Mouse (Mus musculus): ENCODE results near the gene Cacna1c.

Cacna1c gene

DNA sequence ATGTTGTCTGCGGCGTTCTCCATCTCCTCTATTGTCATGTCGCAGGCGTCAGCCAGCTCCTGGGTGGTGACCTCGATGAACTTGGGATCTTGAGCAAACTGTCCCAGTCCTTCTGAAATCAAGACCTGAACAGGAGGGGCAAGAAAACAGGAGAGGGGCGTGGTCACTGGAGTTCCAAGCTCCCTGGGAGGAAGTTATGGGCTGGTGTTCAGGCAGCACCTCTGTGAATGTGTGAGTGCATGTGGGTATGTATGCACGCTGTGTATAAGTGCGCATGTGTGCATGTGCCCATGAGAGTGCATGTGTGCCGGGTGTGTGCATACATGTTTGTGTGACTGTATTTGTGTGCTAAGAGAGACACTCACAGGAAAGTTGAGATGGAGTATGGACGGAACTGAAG is 602.1 kb downstream of the Cacna1c start:
- WGBS = 57% methylated on average over 10 of the region's 10 CpGs

DNA sequence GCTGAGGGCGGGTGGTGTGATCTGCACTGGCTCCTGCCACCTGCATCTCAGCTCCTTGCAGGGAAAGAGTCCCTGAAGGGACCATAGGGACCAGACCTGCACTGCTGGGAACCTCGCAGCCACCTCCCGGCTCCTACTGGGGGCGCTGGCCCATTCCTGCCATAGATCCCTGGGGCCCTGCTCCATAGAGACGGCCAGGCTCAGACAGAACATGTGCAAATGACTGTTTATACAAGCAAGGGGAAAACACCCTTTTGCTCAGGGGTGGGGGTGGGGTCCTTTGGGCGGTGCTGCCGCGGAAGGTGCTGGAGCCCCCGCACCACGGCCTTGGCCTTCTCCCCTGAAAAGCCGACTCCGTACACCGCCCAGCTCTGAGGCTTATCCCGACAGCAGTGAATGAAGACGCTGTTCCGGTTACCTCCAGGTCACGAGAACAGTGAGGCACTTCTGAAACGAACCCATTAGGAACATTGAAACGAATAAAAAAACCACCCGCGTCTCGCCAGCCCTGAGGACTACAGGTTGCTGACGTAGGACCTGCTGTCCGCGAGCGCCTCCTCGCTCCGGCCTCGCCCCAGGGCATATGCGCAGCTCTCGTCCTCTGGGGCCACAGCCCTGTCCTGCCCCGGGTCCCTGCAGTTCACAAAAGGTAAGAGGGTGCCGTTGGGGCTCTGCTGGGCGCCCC is 602.7 kb downstream of the Cacna1c start:
- WGBS = 41% methylated on average over 34 of the region's 34 CpGs

DNA sequence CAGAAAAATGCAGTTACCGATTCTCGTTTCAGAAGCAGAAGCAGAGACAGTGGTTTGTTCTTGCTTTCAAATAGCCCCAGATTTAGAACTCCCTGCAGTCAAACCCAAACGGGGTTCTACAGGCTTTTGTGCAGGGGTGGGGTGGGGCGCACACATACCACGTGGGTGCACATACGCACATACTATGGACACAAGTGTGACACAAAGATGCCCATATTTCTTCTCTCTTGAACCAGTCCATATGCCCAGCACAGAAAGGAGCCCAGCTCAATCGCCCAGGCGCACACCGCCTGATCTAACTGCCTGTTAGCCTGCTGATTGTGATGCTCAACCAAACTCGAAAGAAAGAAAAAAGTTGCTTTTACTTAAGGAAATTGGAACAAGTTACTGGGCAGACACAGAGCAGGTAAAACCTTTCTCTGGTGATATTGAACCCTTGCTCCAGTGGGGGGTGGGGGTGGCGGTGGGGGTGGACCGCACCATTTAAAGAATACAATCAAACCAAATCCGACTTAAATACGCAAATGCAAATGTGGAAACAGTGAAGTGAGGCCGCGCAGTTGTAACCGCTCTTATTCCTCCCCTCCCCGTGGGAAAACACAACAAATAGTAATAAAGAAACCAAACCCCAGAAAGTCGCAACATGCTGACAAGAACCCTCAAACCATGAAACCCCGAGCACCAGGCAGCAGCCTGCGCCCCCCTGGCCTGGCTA is 603.4 kb downstream of the Cacna1c start:
- 54% methylated on average over 21 of the region's 21 CpGs for WGBS

DNA sequence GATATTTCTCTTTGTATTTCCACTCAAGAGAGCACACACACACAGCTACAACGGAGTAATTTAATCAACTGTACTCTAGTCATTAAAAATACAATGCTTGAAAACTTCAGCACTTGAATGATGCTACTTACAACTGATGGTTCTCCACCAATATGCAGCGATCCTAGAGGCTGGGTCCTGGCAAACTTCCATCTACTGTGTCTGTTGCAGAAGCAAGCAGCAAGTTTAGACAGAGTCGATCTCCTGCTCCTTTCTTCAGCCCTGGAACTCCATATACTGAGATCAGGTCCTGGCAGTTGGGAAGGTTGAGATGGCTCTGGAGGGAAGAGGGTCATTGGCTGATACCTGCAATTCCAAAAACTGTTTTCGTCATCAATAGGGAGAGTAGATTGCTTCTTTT is 617.5 kb downstream of the Cacna1c start:
- 63% methylated on average over 4 of the region's 4 CpGs for WGBS

DNA sequence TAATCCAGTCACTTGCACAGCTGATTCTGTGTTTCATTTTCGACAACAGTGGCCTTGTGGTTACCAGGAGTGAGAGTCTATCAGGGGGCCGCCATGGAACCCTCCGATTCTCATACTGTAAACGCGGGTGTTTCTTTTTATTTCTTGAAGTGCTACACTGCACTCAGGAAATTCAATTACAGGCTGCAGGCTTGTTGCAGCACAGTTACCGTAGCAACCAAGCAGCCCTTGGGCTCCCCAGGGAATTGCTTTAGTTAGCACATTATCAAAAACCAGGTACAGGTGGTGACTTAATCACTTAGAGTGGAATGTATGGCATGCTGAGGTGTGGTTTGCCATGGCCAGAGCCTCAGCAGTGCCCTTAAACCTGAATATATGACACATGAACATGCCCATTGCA is 621.9 kb downstream of the Cacna1c start:
- 58% methylated on average over 6 of the region's 6 CpGs for WGBS

DNA sequence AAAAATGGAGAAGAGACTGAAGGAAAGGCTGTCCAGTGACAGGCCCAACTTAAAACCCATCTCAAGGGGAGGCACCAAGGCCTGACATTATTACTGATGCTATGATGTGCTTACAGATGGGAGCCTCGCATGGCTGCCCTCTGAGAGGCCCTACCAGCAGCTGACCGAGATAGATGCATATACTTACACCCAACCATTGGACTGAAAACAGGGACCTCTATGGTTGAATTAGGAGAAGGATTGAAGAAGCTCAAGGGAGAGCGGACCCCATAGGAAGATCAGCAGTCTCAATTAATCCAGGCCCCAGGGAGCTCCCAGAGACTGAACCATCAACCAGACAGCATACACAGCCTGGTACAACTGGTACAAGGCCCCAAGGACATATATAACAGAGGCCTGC is 628.4 kb downstream of the Cacna1c start:
- WGBS = 94% methylated on average over 3 of the region's 3 CpGs

DNA sequence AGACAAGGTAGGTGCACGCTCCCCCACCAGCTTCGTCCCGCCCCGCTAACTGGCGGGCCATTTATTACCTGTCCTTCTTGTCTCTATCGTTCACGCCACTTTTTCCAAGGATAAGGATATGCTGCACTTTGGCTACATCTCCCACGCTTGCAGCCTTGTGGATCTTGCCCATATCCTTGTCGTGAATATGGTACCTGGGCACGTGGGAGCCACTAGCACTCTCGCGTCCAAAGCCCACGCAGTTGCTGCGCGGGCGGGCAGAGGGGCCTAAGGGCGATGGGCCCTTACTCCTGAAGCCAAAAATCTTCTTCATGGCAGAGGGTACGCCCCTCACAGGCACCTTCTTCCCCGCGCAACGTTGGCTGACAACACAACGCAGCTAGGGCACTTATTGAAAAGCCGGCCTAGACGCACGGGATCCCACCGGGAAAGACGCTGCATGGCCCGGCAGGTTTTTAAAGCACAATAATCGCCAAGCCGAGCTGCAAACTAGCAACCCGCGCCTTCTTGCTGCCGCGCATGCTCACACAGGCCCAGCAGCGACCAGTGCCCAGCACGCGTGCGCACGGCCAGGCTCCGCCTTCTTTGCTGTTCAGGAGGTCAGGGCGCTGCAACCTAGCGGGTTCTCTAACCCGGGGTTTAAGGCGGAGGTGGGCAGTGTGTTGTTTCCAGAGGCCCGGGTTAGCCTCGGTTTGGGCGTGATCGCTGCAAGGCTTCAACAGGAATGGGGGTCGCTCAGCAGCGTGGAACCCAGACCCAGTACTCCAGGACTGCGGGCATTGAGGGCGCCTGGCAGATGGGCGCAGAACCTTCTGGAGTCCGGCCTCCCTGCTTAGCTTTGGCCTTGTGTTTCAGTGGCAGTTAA is 634.2 kb downstream of the Cacna1c start, which contains the start of gene Ankrd26:
TSS of gene Ankrd26 (minus strand) at position 482 of the 865 bp plus-strand sequence.
- 2% methylated on average over 54 of the region's 54 CpGs for WGBS

DNA sequence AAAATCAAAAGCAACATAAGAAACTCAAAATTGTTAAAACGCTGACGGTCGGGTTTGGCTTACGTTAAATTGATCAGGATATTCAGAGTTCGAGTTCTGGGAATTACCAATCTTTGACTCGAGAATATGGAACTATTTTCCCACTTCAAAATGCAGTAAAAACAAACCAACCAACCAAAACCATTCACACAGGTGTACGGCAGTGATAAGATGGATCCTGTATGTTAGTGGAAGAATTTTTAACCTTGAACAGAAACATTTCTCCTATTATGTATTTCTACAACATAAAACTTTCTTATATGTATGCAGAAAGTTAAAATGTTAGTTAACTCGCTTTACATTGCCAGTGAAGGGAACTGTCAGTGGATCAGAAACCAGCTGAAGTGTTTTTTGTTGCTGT is 635.0 kb downstream of the Cacna1c start:
- 82% methylated on average over 8 of the region's 8 CpGs for WGBS

DNA sequence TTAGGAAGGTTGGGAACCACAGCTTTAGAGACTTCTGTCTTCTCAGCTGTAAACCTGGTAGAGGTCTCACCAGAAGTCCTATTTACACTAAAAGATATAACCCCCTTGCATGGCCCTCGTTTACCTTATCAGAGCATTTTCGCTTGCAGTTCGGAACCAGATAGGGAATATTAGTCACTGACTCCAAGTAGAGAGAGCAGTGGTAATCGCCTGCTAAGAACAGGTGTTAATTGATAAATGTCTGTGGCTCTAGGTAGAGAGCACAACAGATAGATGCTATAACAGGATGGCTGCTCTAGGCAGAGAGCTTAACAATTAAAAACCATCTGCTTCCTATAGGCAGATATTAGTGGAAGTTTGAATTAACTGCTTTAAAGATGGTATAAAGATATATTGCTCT is 657.6 kb downstream of the Cacna1c start:
- WGBS = 97% methylated on average over 4 of the region's 4 CpGs

All from cerebral cortex, adult 2 months (tissue).